Mouse (Mus musculus) right cerebral cortex, adult 2 months (tissue): ENCODE measurements at regions not wholly inside any gene's neighbourhood (a gene's known extent, or its start where the extent isn't known, plus 50 kb on each side); places are given as distances from the start of the nearest gene placed in this dataset.

ENCODE experiments used
- DNase-seq, 2 experiments: peaks; one replicate each; pipeline ENCODE4 v3.0.0; 2021 to 2022; ENCODE audit warnings: low spot score in 2 of 2

GRCm38 (mm10) chr1:138908860-138909259, 52.2 kb upstream of the 2310009B15Rik start:
- DNase-seq, result no peak

GRCm38 (mm10) chr1:138909654-138910053, 53.0 kb upstream of the 2310009B15Rik start:
- DNase-seq, result no peak

- DNase-seq, result peak; percentile 7 to 9
Measured at GRCm38 (mm10) chr1:138912156-138912616, 51.0 kb upstream of the Dennd1b start.

- peak in 1 of 2 experiments; percentile 8 for DNase-seq
Measured at GRCm38 (mm10) chr1:138912928-138913327, 50.3 kb upstream of the Dennd1b start.

- DNase-seq, result no peak
Measured at GRCm38 (mm10) chr1:138913428-138913827, 49.8 kb upstream of the Dennd1b start.
